Mouse (Mus musculus): ENCODE measurements around the gene Gm7579. TPM values are rescaled to one million over a fixed set of nuclear protein-coding genes. Genes with fewer than 3 reads are reported as not detected.
"Not testable (repeated sequence)": the region's sequence is repeated elsewhere in the genome, so short reads cannot be mapped to it uniquely, and the experiment has no call there.

The Gm7579 gene
- polyA plus RNA-seq, 1 experiment from 2014 or later: not detected

GRCm38 (mm10) chr7:142255517-142255916 is 43.9 kb downstream of the Gm7579 start:
- no peaks in the 10 kb centered on the region for H3K9me3 ChIP-seq (ENCODE audit: control insufficient read depth, low read length)
- H3K27me3 ChIP-seq (ENCODE audit: control insufficient read depth, insufficient read depth, low read length): no peaks in the 10 kb centered on the region
- no peak overlapping the region for H3K9ac ChIP-seq (ENCODE audit: low read depth, low read length)
- 0% methylated on average over 2 of the region's 2 CpGs for WGBS
- H3K27ac ChIP-seq (ENCODE audit: low read depth, low read length): no peak overlapping the region
- no peak overlapping the region for H3K4me2 ChIP-seq (replicated peaks; ENCODE audit: low read depth, low read length)
- ATAC-seq (ENCODE audit: low FRiP score, low TSS enrichment): no peak
- no peak overlapping the region for H3K4me3 ChIP-seq (ENCODE audit: low read length)
- no peaks in the 10 kb centered on the region for H3K4me1 ChIP-seq (ENCODE audit: control insufficient read depth, insufficient read depth, low read length)
- H3K36me3 ChIP-seq (ENCODE audit: control insufficient read depth, insufficient read depth, low read length): no peaks in the 10 kb centered on the region

- WGBS: 70% methylated on average over 1 of the region's 1 CpGs
- H3K9ac ChIP-seq (ENCODE audit: low read depth, low read length); H3K4me2 ChIP-seq (replicated peaks; ENCODE audit: low read depth, low read length); H3K4me1 ChIP-seq (ENCODE audit: control insufficient read depth, insufficient read depth, low read length); H3K4me3 ChIP-seq (ENCODE audit: low read length); H3K27ac ChIP-seq (ENCODE audit: low read depth, low read length); H3K36me3 ChIP-seq (ENCODE audit: control insufficient read depth, insufficient read depth, low read length); ATAC-seq (ENCODE audit: low FRiP score, low TSS enrichment); H3K9me3 ChIP-seq (ENCODE audit: control insufficient read depth, low read length); H3K27me3 ChIP-seq (ENCODE audit: control insufficient read depth, insufficient read depth, low read length): not testable (repeated sequence)
These were observed 46.6 kb downstream of the Gm7579 start, which contains the start of gene Gm2431 for GRCm38 (mm10) chr7:142258254-142258653. Gm2431 (minus strand) TSS chr7:142258354.

Other genes starting within 250 kb of the Gm7579 start
- gene Mob2, start 150.8 kb upstream of the Gm7579 start, polyA plus RNA-seq (2014; fragmentation: Nextera tagmentation; extraction: Ambion mirVana): 63.8 and 65.8 TPM in 2 replicates
- gene Dusp8, start 116.0 kb upstream of the Gm7579 start, polyA plus RNA-seq (2014; fragmentation: Nextera tagmentation; extraction: Ambion mirVana): 1.2 and 1.3 TPM in 2 replicates
- not detected in 2 replicates for gene Gm45618, start 91.1 kb upstream of the Gm7579 start, polyA plus RNA-seq (2014; fragmentation: Nextera tagmentation; extraction: Ambion mirVana)
- gene Gm39115, start 75.8 kb upstream of the Gm7579 start, polyA plus RNA-seq (2014; fragmentation: Nextera tagmentation; extraction: Ambion mirVana): not detected in 2 replicates
- not detected in 2 replicates for gene Gm45337, start 67.3 kb upstream of the Gm7579 start, polyA plus RNA-seq (2014; fragmentation: Nextera tagmentation; extraction: Ambion mirVana)
- gene Gm29735, start 54.7 kb upstream of the Gm7579 start, polyA plus RNA-seq (2014; fragmentation: Nextera tagmentation; extraction: Ambion mirVana): not detected in 2 replicates
- gene Gm4553, start 46.1 kb upstream of the Gm7579 start, polyA plus RNA-seq (2014; fragmentation: Nextera tagmentation; extraction: Ambion mirVana): not detected in 2 replicates
- gene Krtap5-2, start 35.9 kb upstream of the Gm7579 start, polyA plus RNA-seq (2014; fragmentation: Nextera tagmentation; extraction: Ambion mirVana): not detected in 2 replicates
- gene Gm10153, start 21.5 kb upstream of the Gm7579 start, polyA plus RNA-seq (2014; fragmentation: Nextera tagmentation; extraction: Ambion mirVana): not detected in 2 replicates
- gene Krtap5-3, start 10.5 kb upstream of the Gm7579 start, polyA plus RNA-seq (2014; fragmentation: Nextera tagmentation; extraction: Ambion mirVana): not detected in 2 replicates
- not detected in 2 replicates for gene Krtap5-5, start 18.1 kb downstream of the Gm7579 start, polyA plus RNA-seq (2014; fragmentation: Nextera tagmentation; extraction: Ambion mirVana)
- gene Gm40460, start 29.2 kb downstream of the Gm7579 start, polyA plus RNA-seq (2014; fragmentation: Nextera tagmentation; extraction: Ambion mirVana): not detected in 2 replicates
- gene Gm2431, start 46.5 kb downstream of the Gm7579 start, polyA plus RNA-seq (2014; fragmentation: Nextera tagmentation; extraction: Ambion mirVana): not detected in 2 replicates
- gene Gm4559, start 62.5 kb downstream of the Gm7579 start, polyA plus RNA-seq (2014; fragmentation: Nextera tagmentation; extraction: Ambion mirVana): not detected in 2 replicates
- gene Krtap5-1, start 85.3 kb downstream of the Gm7579 start, polyA plus RNA-seq (2014; fragmentation: Nextera tagmentation; extraction: Ambion mirVana): not detected in 2 replicates
- gene Krtap5-4, start 91.7 kb downstream of the Gm7579 start, polyA plus RNA-seq (2014; fragmentation: Nextera tagmentation; extraction: Ambion mirVana): not detected in 2 replicates
- gene Ifitm10, start 161.9 kb downstream of the Gm7579 start, polyA plus RNA-seq (2014; fragmentation: Nextera tagmentation; extraction: Ambion mirVana): 1.4 and 1.7 TPM in 2 replicates
- gene Gm49369, start 170.8 kb downstream of the Gm7579 start, polyA plus RNA-seq (2014; fragmentation: Nextera tagmentation; extraction: Ambion mirVana): not detected in 2 replicates
- 223 and 260 TPM in 2 replicates for gene Ctsd, start 176.2 kb downstream of the Gm7579 start, polyA plus RNA-seq (2014; fragmentation: Nextera tagmentation; extraction: Ambion mirVana)
- gene Syt8, start 223.0 kb downstream of the Gm7579 start, polyA plus RNA-seq (2014; fragmentation: Nextera tagmentation; extraction: Ambion mirVana): not detected in 2 replicates
- 3.1 and 3.7 TPM in 2 replicates for gene Tnni2, start 229.9 kb downstream of the Gm7579 start, polyA plus RNA-seq (2014; fragmentation: Nextera tagmentation; extraction: Ambion mirVana)
- gene Lsp1, start 248.9 kb downstream of the Gm7579 start, polyA plus RNA-seq (2014; fragmentation: Nextera tagmentation; extraction: Ambion mirVana): 92.8 and 124 TPM in 2 replicates

All from kidney, embryonic 14.5 days (tissue).